Mouse (Mus musculus) MEL (cell line): ENCODE results near the gene Fkbp15.

Source experiments
- MAFK ChIP-seq: IDR thresholded peaks from 2 replicates; pipeline ENCODE4 v1.6.1; 2011; ENCODE audit warnings: low read depth, mild to moderate bottlenecking, low read length, improper control_type of control experiment, borderline replicate concordance
- TBP ChIP-seq: IDR thresholded peaks from 2 replicates; pipeline ENCODE4 v1.8.0; 2011; ENCODE audit warnings: low read depth, low read length, improper control_type of control experiment

DNA sequence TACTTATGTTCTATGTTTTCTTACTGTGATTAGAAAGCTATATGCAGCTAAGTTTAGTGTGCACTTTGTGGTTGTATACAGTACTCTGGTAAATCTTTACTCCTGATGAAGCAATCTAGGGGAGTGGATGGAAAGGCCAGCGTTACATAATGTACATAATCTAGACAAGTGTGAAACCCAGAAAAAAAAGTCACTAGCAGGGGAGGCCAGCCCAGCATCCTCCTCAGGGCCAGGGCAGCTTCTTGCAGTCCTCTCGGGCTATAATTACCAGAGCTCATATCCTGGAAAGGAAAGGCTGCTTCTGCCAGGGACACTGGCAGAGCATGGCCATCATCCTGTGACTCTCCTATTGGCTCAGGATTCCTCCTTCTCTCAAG, 12.0 kb downstream of the Fkbp15 start:
- no peak for TF ChIP-seq TBP
- no peak for TF ChIP-seq MAFK
